Mouse (Mus musculus) kidney, postnatal 0 days (tissue): ENCODE measurements around the gene Hivep3. TPM values are rescaled to one million over a fixed set of nuclear protein-coding genes. Genes with fewer than 3 reads are reported as not detected.

ENCODE experiments used
- ATAC-seq: fragments of 200-750 bp; cut with Nextera tagmentation; replicated peaks from 2 replicates; pipeline ENCODE4 v1.8.0; 2017; ENCODE audit warnings: low read depth, moderate number of reproducible peaks, moderate TSS enrichment, moderate library complexity; ENCODE audit not compliant: low FRiP score
- DNase-seq: peaks from one replicate; pipeline ENCODE4 v3.0.0-alpha.2; 2016; ENCODE audit warnings: low spot score
- H3K27ac ChIP-seq: fragments of 300-500 bp; sonication (generic); 2 replicates; pipeline ENCODE4 v1.5.1; 2014; ENCODE audit warnings: mild to moderate bottlenecking
- H3K27me3 ChIP-seq: fragments of 300-500 bp; sonication (generic); 2 replicates; pipeline ENCODE4 v1.6.1; 2014; ENCODE audit warnings: low read length, mixed read lengths; ENCODE audit not compliant: insufficient read depth
- H3K36me3 ChIP-seq: fragments of 300-500 bp; sonication (generic); 2 replicates; pipeline ENCODE4 v1.6.1; 2014; ENCODE audit warnings: low read length, mixed read lengths; ENCODE audit not compliant: insufficient read depth
- H3K4me1 ChIP-seq: fragments of 300-500 bp; sonication (generic); replicated peaks from 2 replicates; pipeline ENCODE4 v1.6.1; 2014; ENCODE audit warnings: antibody characterized with exemption, low read length, mixed read lengths; ENCODE audit not compliant: insufficient read depth
- H3K4me2 ChIP-seq: fragments of 300-500 bp; sonication (generic); 2 replicates; pipeline ENCODE4 v1.6.1; 2014; ENCODE audit warnings: mild to moderate bottlenecking, low read length, moderate library complexity, mixed read lengths
- H3K4me3 ChIP-seq: fragments of 300-500 bp; sonication (generic); replicated peaks from 2 replicates; pipeline ENCODE4 v1.5.1; 2014; ENCODE audit warnings: low read depth, low read length
- H3K9ac ChIP-seq: fragments of 300-500 bp; sonication (generic); 2 replicates; pipeline ENCODE4 v1.6.1; 2014; ENCODE audit warnings: low read depth, low read length
- H3K9me3 ChIP-seq: fragments of 300-500 bp; sonication (generic); replicated peaks from 2 replicates; pipeline ENCODE4 v1.6.1; 2016; ENCODE audit warnings: low read length, inconsistent platforms, mixed read lengths
- CTCF ChIP-seq: IDR thresholded peaks from 2 replicates; pipeline ENCODE4 v1.5.1; 2016; ENCODE audit warnings: antibody characterized with exemption, low read depth, mild to moderate bottlenecking, moderate library complexity
- WGBS: fragments of 180-500 bp; shearing (Covaris S2); extraction: QIAGEN DNeasy Blood & Tissue Kit; methylation state at CpG from one replicate; pipeline ENCODE4 v1.1.7; 2014; 5-methylcytosine and 5-hydroxymethylcytosine counted together
- polyA plus RNA-seq: library from polyadenylated mRNA; unstranded; fragments of >200 nt; fragmentation: Nextera tagmentation; extraction: Ambion mirVana; gene quantifications from 2 replicates; pipeline ENCODE4 v1.2.1, GENCODE M21; 2015

Gene Hivep3
- polyA plus RNA-seq, 1 experiment from 2014 or later = 8.3 TPM

GRCm38 (mm10) chr4:120091997-120092783 lies 358.6 kb downstream of the Hivep3 start:
- H3K9me3 ChIP-seq = no peaks in the 10 kb centered on the region
- H3K27ac ChIP-seq = no peak overlapping the region
- DNase-seq = no peak
- TF ChIP-seq CTCF = no peak
- H3K4me2 ChIP-seq = no peak overlapping the region
- no peak overlapping the region for H3K9ac ChIP-seq
- no peaks in the 10 kb centered on the region for H3K4me1 ChIP-seq
- H3K36me3 ChIP-seq = no peaks in the 10 kb centered on the region
- WGBS = 83% methylated on average over 1 of the region's 1 CpGs
- no peaks in the 10 kb centered on the region for H3K27me3 ChIP-seq
- ATAC-seq = no peak
- no peak overlapping the region for H3K4me3 ChIP-seq

GRCm38 (mm10) chr4:120096935-120097334 lies 363.4 kb downstream of the Hivep3 start:
- Histone ChIP-seq H3K27me3 (no peaks in the 10 kb centered on the region), H3K4me2 (no peak overlapping the region), H3K27ac (no peak overlapping the region), H3K36me3 (no peaks in the 10 kb centered on the region), H3K9ac (no peak overlapping the region), H3K4me1 (no peaks in the 10 kb centered on the region), H3K9me3 (no peaks in the 10 kb centered on the region), H3K4me3 (no peak overlapping the region)
- 90% methylated on average over 19 of the region's 19 CpGs for WGBS
- ATAC-seq (no peak), DNase-seq (no peak)
- no peak for TF ChIP-seq CTCF

- ATAC-seq (no peak), DNase-seq (no peak)
- H3K9me3 ChIP-seq = no peaks in the 10 kb centered on the region
- no peaks in the 10 kb centered on the region for H3K4me1 ChIP-seq
- no peak for TF ChIP-seq CTCF
- H3K36me3 ChIP-seq = no peaks in the 10 kb centered on the region
- no peak overlapping the region for H3K4me3 ChIP-seq
- H3K27ac ChIP-seq = no peak overlapping the region
- no peak overlapping the region for H3K9ac ChIP-seq
- no peak overlapping the region for H3K4me2 ChIP-seq
- H3K27me3 ChIP-seq = no peaks in the 10 kb centered on the region
These were observed 367.6 kb downstream of the Hivep3 start for GRCm38 (mm10) chr4:120101186-120101585.

GRCm38 (mm10) chr4:120104599-120104998 lies 371.0 kb downstream of the Hivep3 start:
- peak; percentile 43; the same call in 1 of the 2 replicates for ATAC-seq
- H3K27ac ChIP-seq = no peak overlapping the region
- H3K36me3 ChIP-seq = no peaks in the 10 kb centered on the region
- no peak overlapping the region for H3K9ac ChIP-seq
- peak; percentile 76 for TF ChIP-seq CTCF
- 53% methylated on average over 5 of the region's 5 CpGs for WGBS
- H3K9me3 ChIP-seq = no peaks in the 10 kb centered on the region
- H3K4me2 ChIP-seq = no peak overlapping the region
- no peaks in the 10 kb centered on the region for H3K4me1 ChIP-seq
- H3K27me3 ChIP-seq = no peaks in the 10 kb centered on the region
- DNase-seq = peak; percentile 40
- H3K4me3 ChIP-seq = no peak overlapping the region

- Histone ChIP-seq H3K36me3 (no peaks in the 10 kb centered on the region), H3K4me1 (no peaks in the 10 kb centered on the region), H3K9ac (no peak overlapping the region), H3K27ac (no peak overlapping the region), H3K27me3 (no peaks in the 10 kb centered on the region), H3K9me3 (no peaks in the 10 kb centered on the region), H3K4me2 (no peak overlapping the region), H3K4me3 (no peak overlapping the region)
- DNase-seq = no peak
- ATAC-seq = no peak
- TF ChIP-seq CTCF = no peak
- WGBS = 90% methylated on average over 3 of the region's 3 CpGs
These were observed 372.8 kb downstream of the Hivep3 start for GRCm38 (mm10) chr4:120106362-120106761.

- no peak overlapping the region for H3K27ac ChIP-seq
- H3K4me1 ChIP-seq = no peaks in the 10 kb centered on the region
- no peak for TF ChIP-seq CTCF
- no peak for ATAC-seq
- WGBS = 69% methylated on average over 8 of the region's 8 CpGs
- H3K4me3 ChIP-seq = no peak overlapping the region
- no peaks in the 10 kb centered on the region for H3K9me3 ChIP-seq
- no peaks in the 10 kb centered on the region for H3K27me3 ChIP-seq
- no peaks in the 10 kb centered on the region for H3K36me3 ChIP-seq
- no peak overlapping the region for H3K4me2 ChIP-seq
- no peak for DNase-seq
- H3K9ac ChIP-seq = no peak overlapping the region
These were observed 374.2 kb downstream of the Hivep3 start for GRCm38 (mm10) chr4:120107787-120108186.
